Mouse (Mus musculus) ES-E14 (cell line): ENCODE data around the gene Mgst2. TPM values are rescaled to one million over a fixed set of nuclear protein-coding genes. Genes with fewer than 3 reads are reported as not detected.

ENCODE experiments used
- DNase-seq: peaks from one replicate; pipeline ENCODE4 v3.0.0-alpha.2; 2013; ENCODE audit warnings: low read depth, low spot score
- H3K27ac ChIP-seq: 2 replicates; pipeline ENCODE4 v1.5.1; 2012; ENCODE audit warnings: low read depth, mild to moderate bottlenecking, low read length, moderate library complexity, mixed read lengths; ENCODE audit not compliant: poor library complexity, insufficient read depth, severe bottlenecking
- H3K36me3 ChIP-seq: 2 replicates; pipeline ENCODE4 v1.6.1; 2012; ENCODE audit warnings: mild to moderate bottlenecking, low read length, moderate library complexity, mixed read lengths; ENCODE audit not compliant: control insufficient read depth, poor library complexity, insufficient read depth, severe bottlenecking
- H3K4me1 ChIP-seq, 2 experiments: fragments of 150-350 bp in 1 of 2; sonication (generic) in 1 of 2; 2 replicates each; pipeline ENCODE4 v1.6.1; 2012; ENCODE audit warnings: low read length in 2 of 2, mild to moderate bottlenecking in 1 of 2, mixed read lengths in 1 of 2; ENCODE audit not compliant: control insufficient read depth in 2 of 2, insufficient read depth in 2 of 2, poor library complexity in 1 of 2
- H3K4me3 ChIP-seq, 2 experiments: fragments of 150-350 bp in 1 of 2; sonication (generic) in 1 of 2; 2 replicates each; pipeline ENCODE4 v1.5.1; 2012; ENCODE audit warnings: low read length in 2 of 2, low read depth in 1 of 2, mild to moderate bottlenecking in 1 of 2, mixed read lengths in 1 of 2; ENCODE audit not compliant: insufficient read depth in 1 of 2, poor library complexity in 1 of 2, severe bottlenecking in 1 of 2
- H3K9ac ChIP-seq: 2 replicates; pipeline ENCODE4 v1.6.1; 2012; ENCODE audit warnings: low read depth, mild to moderate bottlenecking, low read length, mixed read lengths; ENCODE audit not compliant: poor library complexity, insufficient read depth, severe bottlenecking
- H3K9me3 ChIP-seq: fragments of 150-350 bp; sonication (generic); 2 replicates; pipeline ENCODE4 v1.6.1; 2012; ENCODE audit warnings: low read depth, mild to moderate bottlenecking, low read length; ENCODE audit not compliant: control insufficient read depth, insufficient read depth
- CHD2 ChIP-seq: IDR thresholded peaks from 2 replicates; pipeline ENCODE4 v1.6.1; 2014; ENCODE audit warnings: mild to moderate bottlenecking, low read depth, low read length, inconsistent platforms
- HCFC1 ChIP-seq: IDR thresholded peaks from 2 replicates; pipeline ENCODE4 v1.6.1; 2012; ENCODE audit warnings: low read length, inconsistent platforms, borderline replicate concordance; ENCODE audit not compliant: insufficient read depth
- MAFK ChIP-seq: IDR thresholded peaks from 2 replicates; pipeline ENCODE4 v1.6.1; 2014; ENCODE audit warnings: mild to moderate bottlenecking, low read depth, low read length, inconsistent platforms; ENCODE audit not compliant: insufficient read depth
- ZC3H11A ChIP-seq: IDR thresholded peaks from 2 replicates; pipeline ENCODE4 v1.6.1; 2012; ENCODE audit warnings: low read depth, mild to moderate bottlenecking, inconsistent platforms, low read length, borderline replicate concordance
- ZNF384 ChIP-seq: IDR thresholded peaks from 2 replicates; pipeline ENCODE4 v1.6.1; 2012; ENCODE audit warnings: low read depth, low read length, inconsistent platforms
- in situ Hi-C, 2 experiments: fragments of 600-800 bp; cut with MboI; formaldehyde crosslinking; loops; one replicate each; pipeline ENCODE4 v1.15.1; 2025; ENCODE audit warnings: low sequenced_read_pairs in 2 of 2, inconsistent platforms in 1 of 2; ENCODE audit not compliant: unreplicated experiment in 2 of 2
- total RNA-seq: library from RNA; depleted of rRNA; stranded (reverse); fragments of 300-350 nt; gene quantifications from 2 replicates; pipeline ENCODE4 v1.2.3, GENCODE M21; 2012; rRNA removed

Gene Mgst2
- total RNA-seq: 0.71 and 0.95 TPM in 2 replicates

- Histone ChIP-seq H3K9ac (no peak within 1 kb of the TSS), H3K9me3 (no peaks in the 10 kb centered on the region), H3K27ac (no peak within 1 kb of the TSS), H3K4me3 (no peak within 1 kb of the TSS), H3K4me1 (no peaks in the 10 kb centered on the region), H3K36me3 (no peaks in the 10 kb centered on the region)
- in situ Hi-C loops: no loop called here
- DNase-seq: no peak
- TF ChIP-seq ZC3H11A (no peak), MAFK (no peak), ZNF384 (no peak), CHD2 (no peak), HCFC1 (no peak)
Observed at GRCm38 (mm10) chr3:51660060-51660459, at the start of gene Mgst2. Mgst2 (plus strand) TSS chr3:51660360.

GRCm38 (mm10) chr3:51611972-51612371 is 48.2 kb upstream of the Mgst2 start:
- peaks cover 0 to 2% of the 10 kb centered on the region in 2 experiments; a peak in 2 of 4 replicates for H3K4me1 ChIP-seq
- H3K9me3 ChIP-seq: peaks cover 3% of the 10 kb centered on the region; the same call in 1 of the 2 replicates
- in situ Hi-C loops: no loop called here
- H3K4me3 ChIP-seq: no peak overlapping the region
- H3K27ac ChIP-seq: no peak overlapping the region
- no peak overlapping the region; the same call in 1 of the 2 replicates for H3K9ac ChIP-seq
- H3K36me3 ChIP-seq: no peaks in the 10 kb centered on the region
- DNase-seq: no peak
- no peak for TF ChIP-seq HCFC1
- TF ChIP-seq ZC3H11A: no peak
- no peak for TF ChIP-seq ZNF384
- TF ChIP-seq MAFK: no peak
- no peak for TF ChIP-seq CHD2

DNA sequence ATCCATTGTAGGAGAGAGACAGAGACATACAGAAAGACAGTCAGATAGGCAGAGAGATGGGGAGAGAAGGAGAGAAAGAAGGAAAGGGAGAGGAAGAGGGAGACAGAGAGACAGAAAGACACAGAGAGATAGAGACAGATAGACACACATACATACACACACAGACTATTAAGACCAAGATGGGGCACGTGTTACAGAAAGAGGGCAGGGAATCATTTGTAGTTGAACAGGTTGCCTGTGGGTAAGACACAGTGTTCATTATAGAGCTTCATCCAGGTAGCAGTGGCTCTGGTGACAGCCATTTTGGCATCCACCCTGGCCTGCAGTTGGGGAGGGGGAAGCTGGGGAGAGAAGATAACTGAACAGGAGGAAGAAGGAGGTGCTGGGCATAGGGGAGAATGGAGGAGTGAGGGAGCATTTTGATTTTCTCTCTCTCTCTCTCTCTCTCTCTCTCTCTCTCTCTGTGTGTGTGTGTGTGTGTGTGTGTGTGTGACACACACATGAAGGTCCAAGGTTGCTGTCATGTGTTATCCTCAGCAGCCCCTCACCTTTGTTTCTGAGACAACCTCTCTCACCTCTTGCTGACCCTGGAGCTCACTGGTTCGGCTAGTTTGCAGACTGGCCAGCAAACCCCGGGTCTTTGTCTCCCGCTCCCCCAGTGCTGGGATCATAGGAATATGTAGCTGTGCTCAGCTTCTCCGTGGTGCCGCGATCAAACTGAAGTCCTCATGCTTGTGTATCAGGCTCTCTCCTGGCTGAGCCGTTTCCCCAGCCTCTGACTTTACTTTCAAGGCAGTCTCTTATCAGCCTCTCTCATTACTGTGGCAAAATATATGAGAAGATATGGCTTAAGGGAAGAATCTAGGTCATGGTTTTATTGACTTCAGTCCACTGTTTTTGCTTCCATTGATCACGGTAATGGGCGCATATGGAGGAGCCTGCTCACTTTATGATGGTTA is 47.5 kb upstream of the Mgst2 start:
- H3K27ac ChIP-seq: no peak overlapping the region
- DNase-seq: no peak
- H3K4me3 ChIP-seq: no peak overlapping the region
- H3K4me1 ChIP-seq: peaks cover 0 to 2% of the 10 kb centered on the region in 2 experiments; a peak in 2 of 4 replicates
- H3K36me3 ChIP-seq: no peaks in the 10 kb centered on the region
- peaks cover 3% of the 10 kb centered on the region; the same call in 1 of the 2 replicates for H3K9me3 ChIP-seq
- H3K9ac ChIP-seq: no peak overlapping the region
- in situ Hi-C loops: no loop called here
- no peak for TF ChIP-seq HCFC1
- TF ChIP-seq MAFK: no peak
- no peak for TF ChIP-seq CHD2
- no peak for TF ChIP-seq ZNF384
- TF ChIP-seq ZC3H11A: no peak

DNA sequence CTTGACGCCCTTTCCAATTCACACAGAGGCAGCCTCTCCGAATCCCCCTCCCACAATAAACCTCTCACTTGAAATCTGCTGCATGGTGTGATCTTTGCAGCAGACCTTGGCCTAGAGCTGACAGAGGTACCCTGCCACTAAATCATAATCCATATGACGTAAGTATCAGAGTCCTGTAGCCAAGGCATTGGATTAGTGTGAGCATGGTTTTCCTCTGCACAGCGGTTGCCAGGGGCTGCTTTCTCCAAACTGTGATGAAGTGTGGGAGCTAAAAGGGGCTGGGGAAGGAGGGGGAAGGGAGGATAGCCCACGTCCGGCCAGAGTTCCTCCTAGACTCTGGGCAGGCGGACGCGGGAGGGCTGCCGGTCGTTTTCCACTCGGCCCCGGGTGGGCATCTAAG is 45.9 kb upstream of the Mgst2 start:
- Histone ChIP-seq H3K27ac (no peak overlapping the region), H3K4me3 (no peak overlapping the region), H3K4me1 (peaks cover 0 to 2% of the 10 kb centered on the region in 2 experiments; a peak in 2 of 4 replicates), H3K9ac (no peak overlapping the region), H3K36me3 (no peaks in the 10 kb centered on the region), H3K9me3 (peaks cover 3% of the 10 kb centered on the region; the same call in 1 of the 2 replicates)
- in situ Hi-C loops: no loop called here
- DNase-seq: no peak
- no peak for TF ChIP-seq HCFC1
- TF ChIP-seq ZNF384: no peak
- TF ChIP-seq ZC3H11A: no peak
- TF ChIP-seq CHD2: no peak
- TF ChIP-seq MAFK: no peak
